Mouse (Mus musculus) limb, embryonic 15.5 days (tissue): ENCODE data around the gene Msantd2. TPM values are rescaled to one million over a fixed set of nuclear protein-coding genes. Genes with fewer than 3 reads are reported as not detected.
A peak's percentile ranks its signal among the peaks of the same experiment; 100 is the strongest.

ENCODE experiments used
- ATAC-seq: fragments of 200-750 bp; cut with Nextera tagmentation; 2 replicates; pipeline ENCODE4 v1.8.0; 2017; ENCODE audit warnings: low read depth, moderate TSS enrichment; ENCODE audit not compliant: insufficient number of reproducible peaks, low FRiP score, low TSS enrichment
- H3K27ac ChIP-seq: fragments of 300-500 bp; sonication (generic); 2 replicates; pipeline ENCODE4 v1.5.1; 2015; ENCODE audit warnings: moderate library complexity, mild to moderate bottlenecking, inconsistent platforms
- H3K27me3 ChIP-seq: fragments of 300-500 bp; sonication (generic); 2 replicates; pipeline ENCODE4 v1.6.1; 2015; ENCODE audit warnings: inconsistent platforms
- H3K36me3 ChIP-seq: fragments of 300-500 bp; sonication (generic); 2 replicates; pipeline ENCODE4 v1.6.1; 2015; ENCODE audit warnings: inconsistent platforms
- H3K4me1 ChIP-seq: fragments of 300-500 bp; sonication (generic); 2 replicates; pipeline ENCODE4 v1.6.1; 2015; ENCODE audit warnings: inconsistent platforms
- H3K4me2 ChIP-seq: fragments of 300-500 bp; sonication (generic); 2 replicates; pipeline ENCODE4 v1.6.1; 2015; ENCODE audit warnings: mild to moderate bottlenecking, inconsistent platforms
- H3K4me3 ChIP-seq: fragments of 300-500 bp; sonication (generic); 2 replicates; pipeline ENCODE4 v1.5.1; 2015; ENCODE audit warnings: mild to moderate bottlenecking, inconsistent platforms
- H3K9ac ChIP-seq: fragments of 300-500 bp; sonication (generic); 2 replicates; pipeline ENCODE4 v1.6.1; 2015; ENCODE audit warnings: inconsistent platforms
- H3K9me3 ChIP-seq: fragments of 300-500 bp; sonication (generic); 2 replicates; pipeline ENCODE4 v1.6.1; 2016; ENCODE audit warnings: inconsistent platforms
- WGBS: fragments of 180-500 bp; shearing (Covaris S2); methylation state at CpG from one replicate; pipeline ENCODE4 v1.1.7; 2015; 5-methylcytosine and 5-hydroxymethylcytosine counted together
- polyA plus RNA-seq: library from polyadenylated mRNA; unstranded; fragments of >200 nt; fragmentation: Nextera tagmentation; extraction: Ambion mirVana; gene quantifications from 2 replicates; pipeline ENCODE4 v1.2.1, GENCODE M21; 2015

Gene Msantd2
- polyA plus RNA-seq, 1 experiment from 2014 or later = 25.2 TPM

DNA sequence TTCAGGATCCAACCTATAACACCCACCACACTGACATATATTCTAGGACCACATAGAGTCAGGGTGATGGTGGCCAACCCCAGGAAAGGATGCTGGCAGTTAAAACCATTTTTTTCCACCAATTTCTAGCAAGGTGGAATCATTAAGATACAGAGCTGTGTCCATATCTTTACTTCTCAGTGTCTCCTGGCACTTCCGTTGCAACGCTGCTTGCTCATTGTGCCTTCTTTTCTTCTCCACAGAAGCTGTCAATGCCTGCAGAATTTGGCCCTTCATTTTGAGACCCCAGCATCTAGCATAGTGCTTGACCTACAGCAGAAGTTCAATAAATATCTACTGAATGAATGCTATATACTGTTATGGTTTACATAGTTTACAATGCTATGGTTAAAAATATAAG lies 77.9 kb downstream of the Msantd2 start:
- Histone ChIP-seq H3K9ac (no peak overlapping the region), H3K4me1 (peaks cover 16% of the 10 kb centered on the region), H3K4me2 (no peak overlapping the region), H3K9me3 (no peaks in the 10 kb centered on the region), H3K36me3 (no peaks in the 10 kb centered on the region), H3K4me3 (no peak overlapping the region), H3K27me3 (peaks cover 2% of the 10 kb centered on the region; the same call in 1 of the 2 replicates), H3K27ac (no peak overlapping the region)
- ATAC-seq = no peak
- WGBS = 59% methylated on average over 2 of the region's 2 CpGs

DNA sequence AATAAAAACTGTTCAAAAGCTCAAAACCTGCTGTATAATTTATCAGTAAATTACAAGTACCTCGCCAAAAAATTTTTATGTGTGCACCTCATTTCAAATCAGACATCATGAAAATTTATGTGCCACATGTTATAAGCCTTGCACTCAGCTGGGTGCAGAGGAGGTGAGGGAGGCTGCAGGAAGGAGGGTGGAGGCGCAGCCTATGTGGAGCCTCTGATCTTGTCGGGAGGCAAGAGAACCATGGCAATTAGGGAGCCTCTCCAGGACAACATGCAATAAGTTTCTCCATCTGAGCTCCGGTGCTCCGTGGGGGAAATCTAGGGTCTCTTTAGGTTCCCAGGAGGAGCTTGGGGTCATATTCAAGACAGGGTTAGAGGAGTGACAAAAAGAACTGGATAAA lies 78.3 kb downstream of the Msantd2 start:
- Histone ChIP-seq H3K27ac (no peak overlapping the region), H3K36me3 (no peaks in the 10 kb centered on the region), H3K9ac (no peak overlapping the region), H3K27me3 (peaks cover 2% of the 10 kb centered on the region; the same call in 1 of the 2 replicates), H3K4me2 (no peak overlapping the region), H3K4me1 (peaks cover 16% of the 10 kb centered on the region), H3K9me3 (no peaks in the 10 kb centered on the region), H3K4me3 (no peak overlapping the region)
- 16% methylated on average over 5 of the region's 5 CpGs for WGBS
- no peak for ATAC-seq

DNA sequence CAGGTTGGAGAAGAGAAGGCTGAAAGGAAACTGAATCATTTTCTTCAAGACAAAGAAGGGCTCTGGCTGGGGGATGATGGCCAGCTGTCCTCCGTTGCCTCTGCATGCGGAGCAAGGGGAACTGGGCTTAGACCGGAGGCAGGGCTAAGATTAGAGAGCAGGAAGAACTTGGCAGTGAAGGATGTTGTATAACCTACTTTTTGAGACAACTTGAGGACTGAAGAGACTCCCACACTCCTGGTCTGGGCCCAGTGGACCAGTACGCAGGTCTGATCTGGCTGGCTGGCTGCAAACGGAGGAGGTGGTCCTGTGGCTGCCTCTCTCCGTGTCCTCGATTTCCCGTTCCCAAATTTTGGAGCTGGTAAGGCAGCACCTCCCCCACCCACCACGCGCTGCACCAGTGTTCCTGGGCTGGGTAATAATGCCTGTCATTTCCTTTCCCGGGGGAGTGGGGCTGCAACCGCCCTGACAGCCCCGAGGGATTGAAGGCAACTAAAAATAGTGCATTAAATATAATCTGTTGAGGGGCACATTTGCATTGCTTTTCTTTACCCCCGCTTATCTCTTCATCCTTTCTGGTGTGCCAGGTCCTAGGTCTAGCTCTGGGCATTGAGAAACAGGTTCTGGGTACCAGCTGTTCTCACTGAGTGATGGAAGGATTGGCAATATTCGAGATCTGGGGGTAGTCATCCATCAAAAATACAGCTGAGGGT lies 78.9 kb downstream of the Msantd2 start:
- H3K27me3 ChIP-seq = peaks cover 2% of the 10 kb centered on the region; the same call in 1 of the 2 replicates
- peaks cover 16% of the 10 kb centered on the region for H3K4me1 ChIP-seq
- no peak overlapping the region for H3K4me3 ChIP-seq
- H3K4me2 ChIP-seq = 0 out of 2 replicates have a peak overlapping the region, but pooled peaks have one; percentile 3
- WGBS = 16% methylated on average over 15 of the region's 15 CpGs
- no peak overlapping the region for H3K27ac ChIP-seq
- H3K36me3 ChIP-seq = no peaks in the 10 kb centered on the region
- no peak for ATAC-seq
- no peaks in the 10 kb centered on the region for H3K9me3 ChIP-seq
- no peak overlapping the region for H3K9ac ChIP-seq

DNA sequence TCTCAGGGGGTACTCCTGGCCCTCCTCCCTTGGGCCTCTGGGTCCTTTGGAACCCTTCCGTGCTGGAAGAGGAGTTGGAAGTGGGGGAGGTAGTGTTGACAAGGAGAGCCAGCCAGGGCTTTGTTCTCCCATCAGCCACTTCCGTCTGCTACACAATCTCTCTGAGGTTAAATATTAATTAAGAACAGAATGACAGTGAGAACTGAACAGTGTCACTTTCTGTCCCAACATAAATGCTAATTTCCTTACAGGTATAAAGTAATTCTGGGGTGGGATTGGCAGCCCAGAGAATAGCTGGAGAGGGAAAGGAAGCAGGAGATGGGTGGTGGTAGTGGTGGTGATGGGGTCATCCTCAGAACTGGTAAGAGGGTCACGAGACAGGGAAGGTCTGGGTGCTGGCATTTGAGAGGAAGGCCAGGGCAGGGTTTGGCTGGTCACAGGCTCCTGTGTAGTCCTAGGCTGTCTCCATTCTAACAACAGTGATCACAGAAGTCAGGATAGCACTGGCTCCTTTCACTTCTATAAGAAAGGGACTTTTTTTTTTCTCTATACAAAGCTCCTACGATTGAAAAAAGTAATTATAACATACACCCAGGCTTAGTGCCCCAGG lies 79.6 kb downstream of the Msantd2 start:
- peaks cover 2% of the 10 kb centered on the region; the same call in 1 of the 2 replicates for H3K27me3 ChIP-seq

DNA sequence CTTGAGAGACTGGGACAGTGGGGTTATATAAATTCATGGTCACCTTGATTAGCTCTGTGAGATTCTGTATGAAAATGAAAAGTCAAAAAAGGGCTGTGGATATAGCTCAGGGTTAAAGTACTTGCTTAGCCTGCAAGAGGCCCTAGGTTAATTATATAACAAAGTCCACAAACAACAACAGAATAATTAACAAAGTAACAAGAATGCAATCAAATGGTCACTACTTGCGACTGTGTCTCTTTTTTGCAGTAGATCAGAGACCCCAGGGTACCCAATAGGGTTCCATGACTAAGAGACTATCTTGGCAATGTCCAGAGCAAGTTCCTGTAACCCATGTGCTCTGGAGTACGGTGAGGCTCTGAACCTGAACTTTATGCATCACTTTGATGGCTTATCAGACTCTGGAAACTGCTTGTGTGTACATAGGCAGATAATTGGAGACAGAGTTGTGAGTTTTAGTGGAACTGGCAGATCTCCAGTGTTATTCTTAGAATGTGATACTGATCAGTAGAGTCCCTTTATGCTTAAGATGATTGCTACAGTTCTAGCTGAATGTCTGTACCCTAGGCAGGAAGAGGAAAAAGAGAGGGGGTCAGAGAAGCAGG lies 80.2 kb downstream of the Msantd2 start:
- Histone ChIP-seq H3K4me3 (no peak overlapping the region), H3K9ac (no peak overlapping the region), H3K4me2 (no peak overlapping the region), H3K9me3 (no peaks in the 10 kb centered on the region), H3K27me3 (peaks cover 2% of the 10 kb centered on the region; the same call in 1 of the 2 replicates), H3K27ac (no peak overlapping the region), H3K36me3 (no peaks in the 10 kb centered on the region), H3K4me1 (peaks cover 16% of the 10 kb centered on the region)
- no peak for ATAC-seq
- 65% methylated on average over 2 of the region's 2 CpGs for WGBS

More for the DNA sequence above, 79.6 kb downstream of the Msantd2 start:
- H3K9ac ChIP-seq = no peak overlapping the region
- H3K4me1 ChIP-seq = peaks cover 16% of the 10 kb centered on the region
- no peak overlapping the region for H3K4me2 ChIP-seq
- no peaks in the 10 kb centered on the region for H3K9me3 ChIP-seq
- H3K27ac ChIP-seq = no peak overlapping the region
- no peak overlapping the region for H3K4me3 ChIP-seq
- no peaks in the 10 kb centered on the region for H3K36me3 ChIP-seq
- ATAC-seq = no peak
- 48% methylated on average over 4 of the region's 4 CpGs for WGBS

DNA sequence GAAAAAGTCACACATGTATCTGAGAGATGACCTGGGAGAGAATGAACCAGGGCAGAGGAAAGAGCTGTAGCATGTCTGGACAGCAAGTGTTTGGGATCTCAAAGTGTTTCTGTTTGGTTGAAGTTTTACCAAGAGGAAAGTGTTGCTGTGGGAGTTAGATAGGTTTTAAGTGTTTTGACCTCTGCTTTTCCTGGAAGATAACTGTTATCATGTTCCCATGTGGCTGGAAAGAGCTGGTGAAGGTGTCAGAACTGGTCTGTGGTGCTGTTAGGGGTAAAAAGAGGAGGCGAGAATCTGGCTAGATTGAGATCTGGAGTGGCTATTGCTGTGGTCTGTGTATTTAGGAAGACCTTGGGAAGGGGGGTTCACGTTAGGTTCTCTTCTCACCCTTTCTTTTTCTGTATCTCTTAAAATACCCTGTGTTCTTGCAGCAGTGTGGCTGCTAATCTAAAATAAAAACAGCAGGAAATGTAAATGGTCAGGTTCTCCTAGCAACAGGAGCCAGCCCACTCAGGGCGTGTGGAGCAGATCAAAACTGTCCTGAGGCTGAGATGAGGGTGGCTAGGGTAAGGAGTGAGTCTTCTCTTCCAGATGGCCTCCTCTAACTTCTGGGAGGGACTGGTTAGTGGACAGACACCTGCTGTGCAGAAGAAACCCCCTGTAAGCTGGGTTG lies 83.2 kb downstream of the Msantd2 start:
- no peak for ATAC-seq

More for the DNA sequence above, 83.2 kb downstream of the Msantd2 start:
- H3K9ac ChIP-seq = no peak overlapping the region
- 56% methylated on average over 3 of the region's 3 CpGs for WGBS
- H3K9me3 ChIP-seq = no peaks in the 10 kb centered on the region
- no peak overlapping the region for H3K4me2 ChIP-seq
- no peak overlapping the region for H3K27ac ChIP-seq
- H3K4me3 ChIP-seq = no peak overlapping the region
- peaks cover 18% of the 10 kb centered on the region for H3K4me1 ChIP-seq
- no peaks in the 10 kb centered on the region for H3K36me3 ChIP-seq
- peaks cover 2% of the 10 kb centered on the region; the same call in 1 of the 2 replicates for H3K27me3 ChIP-seq

Other genes with a start within 250 kb of the Msantd2 start
- 7.6 and 9.7 TPM in 2 replicates for gene Slc37a2, start 233.6 kb upstream of the Msantd2 start, polyA plus RNA-seq
- 7.0 and 7.3 TPM in 2 replicates for gene Ccdc15, start 140.9 kb upstream of the Msantd2 start, polyA plus RNA-seq
- 0.05 and 0.06 TPM in 2 replicates for gene Hepacam, start 122.0 kb upstream of the Msantd2 start, polyA plus RNA-seq
- gene Robo4, start 87.4 kb upstream of the Msantd2 start, polyA plus RNA-seq = 10.7 and 14.3 TPM in 2 replicates
- gene Robo3, start 56.1 kb upstream of the Msantd2 start, polyA plus RNA-seq = 0.06 and 0.12 TPM in 2 replicates
- gene Esam, start 38.8 kb downstream of the Msantd2 start, polyA plus RNA-seq = 50.2 and 60.0 TPM in 2 replicates
- 0.83 and 2.0 TPM in 2 replicates for gene Vsig2, start 49.9 kb downstream of the Msantd2 start, polyA plus RNA-seq
- gene Nrgn, start 63.6 kb downstream of the Msantd2 start, polyA plus RNA-seq = 6.2 and 7.4 TPM in 2 replicates
- gene Siae, start 66.4 kb downstream of the Msantd2 start, polyA plus RNA-seq = 9.9 and 13.1 TPM in 2 replicates
- 5.1 and 5.5 TPM in 2 replicates for gene Spa17, start 124.4 kb downstream of the Msantd2 start, polyA plus RNA-seq
- gene Tbrg1, start 168.0 kb downstream of the Msantd2 start, polyA plus RNA-seq = 204 and 207 TPM in 2 replicates
- gene Panx3, start 179.9 kb downstream of the Msantd2 start, polyA plus RNA-seq = 25.4 and 26.3 TPM in 2 replicates
- gene Olfr160, start 226.9 kb downstream of the Msantd2 start, polyA plus RNA-seq = not detected in 2 replicates